Mouse (Mus musculus) layer of hippocampus, adult 11-12 months (tissue): ENCODE measurements around the gene Ms4a1.
"Not testable (repeated sequence)": the region's sequence is repeated elsewhere in the genome, so short reads cannot be mapped to it uniquely, and the experiment has no call there.

Source experiments
- DNase-seq: peaks from one replicate; pipeline ENCODE4 v3.0.0; 2022; ENCODE audit warnings: low spot score

The Ms4a1 gene

DNA sequence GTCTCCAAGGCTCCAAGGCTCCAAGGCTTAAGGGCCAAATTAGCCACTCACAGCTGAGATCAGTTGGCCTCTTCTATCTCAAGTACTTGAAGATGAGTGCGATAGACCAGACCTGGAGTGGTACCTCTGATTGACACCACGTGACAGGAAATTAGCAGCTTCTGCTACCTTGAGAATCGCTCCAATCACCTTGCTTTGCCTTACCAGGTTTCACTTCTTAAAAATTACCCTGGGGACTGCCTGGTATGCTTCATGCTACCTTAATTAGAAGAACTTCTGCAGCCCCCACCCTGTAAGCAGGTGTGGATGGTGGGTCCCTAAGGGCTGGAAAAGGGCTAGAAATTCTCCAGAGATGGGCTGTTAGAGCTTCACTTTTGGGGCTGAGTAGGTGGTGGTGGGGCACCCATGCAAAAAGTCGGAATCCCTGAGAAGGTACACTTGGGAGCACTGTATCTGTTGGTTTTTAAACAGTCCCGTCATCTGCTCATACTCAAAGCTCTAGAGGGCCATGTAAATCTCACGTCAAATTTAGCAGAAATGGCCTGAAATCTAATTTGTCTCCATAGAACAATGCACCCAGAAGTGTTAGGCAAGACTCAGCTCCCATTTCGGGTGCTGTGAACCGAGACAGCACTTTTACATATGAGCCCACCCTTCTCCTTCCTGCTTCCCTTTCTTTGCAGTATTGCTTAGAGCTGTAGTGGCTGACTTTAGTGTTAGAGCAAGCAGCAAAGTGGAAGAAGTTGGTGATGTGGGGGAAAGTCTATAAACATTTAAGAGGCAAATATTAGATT lies at the start of gene Ms4a1:
Gene Ms4a1, minus strand, starts transcription at position 190 of the 794 bp plus-strand sequence.
- no peak for DNase-seq

- no peak for DNase-seq
These were observed 48.3 kb upstream of the Ms4a1 start, which contains the start of gene Ms4a14 for GRCm38 (mm10) chr19:11314354-11314753. Gene Ms4a14 (minus strand): TSS chr19:11314454.

GRCm38 (mm10) chr19:11308888-11309287 lies 42.8 kb upstream of the Ms4a1 start:
- no peak for DNase-seq

- DNase-seq = not testable (repeated sequence)
These were observed 33.5 kb upstream of the Ms4a1 start for GRCm38 (mm10) chr19:11299529-11299928.

DNA sequence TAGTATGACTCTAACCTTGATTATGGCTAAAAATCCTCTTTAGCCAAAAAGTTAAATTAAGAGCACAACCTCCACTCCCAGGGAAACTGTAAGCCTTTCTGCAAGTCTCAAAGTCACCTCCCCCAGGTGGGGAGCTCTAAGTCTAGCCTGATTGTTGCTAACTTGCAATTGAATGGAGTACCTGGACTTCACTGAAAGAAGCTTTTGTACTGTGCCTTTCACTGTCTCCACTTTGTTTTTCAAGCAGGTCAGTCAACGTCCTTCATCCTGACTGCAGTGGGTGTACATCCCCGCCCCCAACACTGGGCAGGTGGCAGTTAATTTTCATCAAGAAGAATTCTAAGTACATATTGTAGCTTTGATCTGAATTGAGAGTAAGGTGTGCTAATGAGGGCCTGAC lies 32.9 kb upstream of the Ms4a1 start:
- DNase-seq = no peak

- not testable (repeated sequence) for DNase-seq
These were observed 27.6 kb upstream of the Ms4a1 start for GRCm38 (mm10) chr19:11293616-11294015.

DNA sequence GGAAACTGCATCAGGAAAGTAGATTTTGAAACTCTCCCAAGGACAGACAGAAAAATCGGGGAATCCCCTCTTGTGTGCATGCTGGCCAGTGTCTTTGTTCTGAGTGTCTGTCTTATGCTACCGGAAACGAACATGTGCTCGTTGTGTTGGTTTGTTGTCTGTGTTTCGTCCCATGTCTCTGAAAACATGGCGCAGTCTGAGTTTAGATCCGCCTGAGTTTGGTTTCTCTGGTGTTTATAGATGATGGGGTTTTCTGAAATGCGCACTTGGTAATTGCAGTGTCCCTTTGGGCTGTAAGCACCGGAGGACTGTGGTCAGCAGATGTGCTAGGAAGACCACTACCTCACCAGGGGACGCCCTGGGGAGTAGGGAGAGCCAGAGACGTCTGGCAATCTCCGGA lies 26.9 kb upstream of the Ms4a1 start:
- DNase-seq = no peak

DNA sequence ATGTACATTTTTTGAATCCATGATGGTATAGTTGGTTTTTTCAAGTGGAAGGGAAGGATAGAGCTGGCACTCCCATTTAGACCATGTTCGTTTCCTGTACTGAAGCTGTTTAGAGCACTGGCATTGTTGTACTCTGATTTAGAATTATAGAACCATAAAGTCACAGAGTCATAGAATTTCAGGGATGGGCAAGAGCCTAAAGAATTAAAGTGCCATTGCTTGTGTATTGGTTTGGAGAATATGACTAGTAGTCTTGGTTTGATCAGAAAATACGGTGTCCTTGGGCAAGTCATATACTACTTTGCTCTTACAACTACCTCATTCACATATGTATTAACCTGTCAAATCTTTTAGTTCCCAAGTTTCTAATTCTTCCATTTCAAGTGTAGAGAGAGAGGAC lies 17.7 kb upstream of the Ms4a1 start, which contains the start of gene Ms4a5:
Gene Ms4a5, minus strand, starts transcription at position 101 of the 400 bp plus-strand sequence.
- DNase-seq = no peak

GRCm38 (mm10) chr19:11280223-11280622 lies 14.2 kb upstream of the Ms4a1 start:
- DNase-seq = no peak

DNA sequence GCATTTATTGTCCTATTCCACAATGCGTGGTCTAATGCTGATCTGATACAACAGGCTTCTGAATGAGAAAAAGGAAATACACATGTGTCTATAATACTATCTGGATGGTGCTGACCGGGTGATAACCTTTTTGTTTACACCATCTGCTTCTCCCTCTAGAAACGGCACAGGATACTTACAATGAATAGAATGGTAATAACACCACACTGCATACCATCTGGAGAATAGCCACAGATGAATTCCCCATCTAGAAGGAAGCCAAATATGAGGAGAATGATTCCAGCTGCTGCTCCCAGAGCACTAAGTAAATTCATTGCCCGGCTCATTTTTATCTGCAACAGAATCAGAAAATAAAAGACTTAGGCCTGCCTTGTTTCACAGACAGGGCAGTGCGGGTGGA lies 10.4 kb upstream of the Ms4a1 start:
- no peak for DNase-seq

GRCm38 (mm10) chr19:11266956-11267355 lies 915 bp upstream of the Ms4a1 start:
- DNase-seq = no peak

GRCm38 (mm10) chr19:11264602-11265185 lies 1.3 kb downstream of the Ms4a1 start:
- DNase-seq = no peak

GRCm38 (mm10) chr19:11263549-11263948 lies 2.5 kb downstream of the Ms4a1 start:
- no peak for DNase-seq

GRCm38 (mm10) chr19:11262932-11263331 lies 3.1 kb downstream of the Ms4a1 start:
- not testable (repeated sequence) for DNase-seq

DNA sequence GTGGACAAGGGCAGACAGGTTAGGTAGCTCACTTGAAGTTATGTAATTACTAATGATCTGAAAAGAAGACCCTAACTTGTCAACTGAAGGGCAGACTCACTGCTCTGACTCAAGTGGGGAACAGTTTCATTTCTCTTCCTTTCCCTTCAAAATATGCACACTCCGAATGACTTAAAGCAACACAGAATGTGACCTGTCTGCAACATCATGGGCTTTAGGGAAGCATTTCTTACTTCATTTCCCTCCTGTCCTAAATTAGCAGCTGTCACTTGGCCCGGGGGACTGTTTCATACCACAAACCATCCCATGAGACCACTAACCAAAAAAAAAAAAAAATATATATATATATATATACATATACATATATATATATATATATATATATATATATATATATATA lies 4.5 kb downstream of the Ms4a1 start:
- no peak for DNase-seq

DNA sequence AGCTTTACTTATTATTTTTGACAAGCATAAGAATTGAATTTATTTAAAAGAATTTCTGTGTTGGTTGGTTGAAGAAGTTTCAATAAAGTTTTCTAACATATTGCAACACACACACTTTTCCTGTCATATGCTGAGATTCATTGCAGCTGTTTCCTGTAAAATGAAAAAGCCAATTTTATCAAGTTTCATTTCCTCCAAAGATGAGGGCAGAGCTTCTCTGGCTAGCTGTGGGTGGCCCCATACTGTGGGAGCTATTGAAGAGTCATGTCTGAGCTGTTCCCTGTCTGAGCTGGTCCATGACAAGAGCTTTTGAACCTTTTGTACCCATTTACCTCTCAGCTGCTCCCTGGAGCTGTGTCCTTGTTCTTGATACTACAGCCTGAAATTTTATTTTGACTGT lies 21.8 kb downstream of the Ms4a1 start:
- no peak for DNase-seq

DNA sequence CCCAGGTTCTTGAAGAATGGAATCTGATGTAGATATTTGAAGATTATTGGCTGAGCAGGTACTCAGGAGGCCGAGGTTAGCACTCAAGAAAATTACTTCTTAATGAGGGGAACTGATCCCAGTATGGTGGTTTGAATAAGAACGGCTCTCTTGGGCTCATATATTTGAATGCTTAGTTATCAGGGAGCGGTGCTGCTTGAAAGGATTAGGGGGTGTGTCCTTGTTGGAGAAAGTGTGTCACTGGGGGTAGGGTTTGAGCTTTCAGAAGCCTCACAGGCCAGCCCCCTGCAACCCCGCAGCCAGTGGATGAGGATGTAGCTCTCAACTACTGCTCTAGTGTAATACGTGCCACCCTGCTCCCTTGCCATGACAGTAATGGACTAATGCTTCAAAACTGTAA lies 23.5 kb downstream of the Ms4a1 start:
- DNase-seq = no peak

- DNase-seq = no peak
These were observed 30.2 kb downstream of the Ms4a1 start for GRCm38 (mm10) chr19:11235820-11236219.

- DNase-seq = no peak
These were observed 30.9 kb downstream of the Ms4a1 start for GRCm38 (mm10) chr19:11234921-11235735.

DNA sequence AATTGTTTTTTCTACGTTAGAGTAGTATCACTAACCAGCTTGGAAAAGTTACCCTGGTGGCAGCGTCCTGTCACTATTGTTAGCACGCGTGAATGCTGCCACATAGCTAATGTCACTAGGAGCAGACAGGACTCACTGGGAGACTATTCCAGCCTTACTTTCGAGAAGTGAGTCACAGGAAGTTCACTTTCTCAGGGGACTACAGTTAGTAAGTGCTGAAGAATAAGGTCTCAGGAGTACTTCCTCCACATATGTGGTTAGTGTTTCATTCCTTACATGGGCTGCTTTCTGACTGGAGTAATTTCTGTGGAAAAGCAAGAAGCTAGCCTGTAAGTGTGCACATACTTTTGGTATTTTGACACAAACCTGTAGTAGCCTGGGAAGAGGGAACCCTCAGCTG lies 31.8 kb downstream of the Ms4a1 start:
- DNase-seq = no peak

DNA sequence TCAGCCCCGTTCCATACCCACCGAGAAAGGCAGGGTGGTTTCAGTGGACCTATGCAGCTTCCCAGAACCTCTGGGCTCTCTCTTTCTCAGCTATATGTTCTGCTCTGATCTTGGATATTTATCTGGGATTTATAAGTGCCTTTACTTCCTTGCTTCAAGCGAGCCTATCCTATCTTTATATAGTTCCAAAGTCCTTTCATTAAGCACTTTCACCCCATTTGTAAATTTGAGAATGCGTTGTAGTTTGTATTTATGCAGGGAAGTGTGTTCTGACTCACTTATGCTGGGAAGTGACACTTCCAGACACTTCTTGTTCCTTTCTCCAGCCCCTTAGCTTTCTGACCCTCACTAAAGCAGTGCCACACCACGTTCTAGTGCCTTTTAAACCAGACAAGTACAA lies 33.7 kb downstream of the Ms4a1 start, which contains the start of gene Ms4a12:
Gene Ms4a12, minus strand, starts transcription at position 101 of the 400 bp plus-strand sequence.
- DNase-seq = no peak
